Mouse (Mus musculus): Measurements from ENCODE around the gene Psmc2.

DNA sequence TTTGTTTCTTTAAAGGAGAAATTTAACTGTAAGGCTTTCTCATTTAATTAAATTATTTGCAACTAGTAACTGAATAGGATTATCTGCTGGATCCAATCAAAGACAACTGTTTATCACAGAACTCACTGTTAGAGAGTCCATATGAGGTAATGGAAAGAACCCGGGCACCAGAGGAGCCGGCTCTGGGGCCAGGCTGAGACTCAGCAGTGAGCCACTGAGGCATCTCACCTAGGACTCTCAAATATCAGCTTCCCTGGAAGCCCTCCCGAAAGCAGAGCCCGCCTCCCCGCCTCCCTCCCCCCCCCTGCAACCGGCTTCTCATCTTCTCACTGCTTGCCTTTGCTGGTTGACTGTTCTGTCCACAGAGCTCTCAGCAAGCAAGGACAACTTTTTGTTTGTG lies 42.6 kb downstream of the Psmc2 start:
- no peak for TF ChIP-seq CTCF (IDR thresholded peaks at IDR 0.05; ENCODE audit: low read depth)
- TF ChIP-seq EP300 (IDR thresholded peaks at IDR 0.05; ENCODE audit: low read depth), result no peak

All from liver, embryonic 14.5 days (tissue).